11 mouse cellular contexts compared by ENCODE assay signal in the genomic region with DNA sequence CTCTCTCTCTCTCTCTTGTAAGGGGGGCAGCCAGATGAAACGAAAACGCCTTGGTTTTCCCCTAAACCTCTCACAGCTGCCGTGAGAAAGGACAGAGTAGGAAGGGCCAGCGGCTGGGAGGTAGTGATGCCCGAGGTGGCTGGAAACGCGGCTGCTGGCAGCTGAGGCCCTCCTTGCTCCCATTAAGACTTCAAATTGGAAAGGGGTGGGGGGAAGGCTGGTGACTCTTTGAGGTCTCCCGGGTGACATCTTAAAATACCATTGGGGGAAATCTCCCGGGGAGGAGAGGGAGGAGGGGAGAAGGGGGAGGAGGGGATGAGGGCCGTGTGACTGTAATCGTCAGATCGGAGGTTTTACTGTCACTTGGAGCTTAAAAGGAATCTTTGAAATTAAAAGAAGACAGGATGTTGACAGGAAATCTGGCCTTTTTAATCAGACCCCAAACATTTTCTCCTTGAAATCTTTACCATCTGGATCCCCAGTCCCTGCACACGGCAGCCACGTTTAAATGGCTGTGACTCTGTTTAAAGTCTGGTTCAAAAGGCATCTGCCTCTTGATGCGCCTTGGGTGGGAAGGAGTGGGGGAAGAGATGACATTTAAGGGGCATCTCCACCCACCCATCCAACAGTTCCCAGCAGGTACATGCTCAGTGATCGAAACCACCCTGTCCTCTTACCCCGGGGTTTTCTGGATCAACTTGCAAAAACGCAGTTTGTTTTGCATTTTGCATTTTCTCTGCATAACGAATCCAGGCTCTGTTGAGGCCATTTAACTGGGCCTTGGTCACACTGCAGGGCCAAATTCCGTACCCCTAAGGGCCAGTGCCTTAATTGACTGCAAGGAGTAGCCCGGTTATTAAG. TPM values are rescaled to one million over a fixed set of nuclear protein-coding genes. Genes with fewer than 3 reads are reported as not detected.
DNase-seq lines count a peak whose midpoint lies in the region; ATAC-seq and TF ChIP-seq lines count a peak whose summit lies in the region.
"Had no signal": no experiment of that assay in that cellular context is flagged by ENCODE, and none has a peak within 500 bp of the region (broad histone marks: within the 10 kb centered on the region; RNA-seq: fewer than 3 reads in every experiment).

No protein-coding gene starts in this region.

- H3K27me3 ChIP-seq in heart, postnatal 0 days (ENCODE audit: control insufficient read depth, insufficient read depth, low read length), result peaks cover 99% of the 10 kb centered on the region
- peaks cover 95% of the 10 kb centered on the region for H3K27me3 ChIP-seq in embryonic facial prominence, embryonic 12.5 days

- WGBS in heart, postnatal 0 days, result 3% methylated on average over 21 of the region's 21 CpGs
- WGBS in embryonic facial prominence, embryonic 12.5 days, result 2% methylated on average over 21 of the region's 21 CpGs

- no peak overlapping the region for H3K9ac ChIP-seq in heart, postnatal 0 days (replicated peaks; ENCODE audit: low read depth, low read length)
- H3K9ac ChIP-seq in embryonic facial prominence, embryonic 12.5 days, result no peak overlapping the region
- H3K9ac ChIP-seq: neural tube, embryonic 12.5 days had no signal

- no peak overlapping the region for H3K27ac ChIP-seq in heart, postnatal 0 days (ENCODE audit: low read depth)
- H3K27ac ChIP-seq in embryonic facial prominence, embryonic 12.5 days, result no peak overlapping the region
- H3K27ac ChIP-seq: neural tube, embryonic 12.5 days had no signal

- DNase-seq in heart, postnatal 0 days (ENCODE audit: low spot score), result peak; percentile 16
- no peak for DNase-seq in heart, postnatal 14 days
- peak; percentile 85 for DNase-seq in CD4-positive helper T cell, adult 2 months (ENCODE audit: low read depth, low spot score)
- DNase-seq in natural killer cell, adult 2 months (ENCODE audit: low spot score in 2 of 2), result peak; percentile 54 to 57
- no peak for DNase-seq in layer of hippocampus, adult 8-10 months (ENCODE audit: low spot score in 2 of 2)
- no peak for DNase-seq in urinary bladder, postnatal 10 days (ENCODE audit: low spot score)
- no peak for DNase-seq in adrenal gland, adult 2 months

- no peak for ATAC-seq in heart, postnatal 0 days (ENCODE audit: insufficient read depth, low read depth)
- ATAC-seq in embryonic facial prominence, embryonic 12.5 days (ENCODE audit: insufficient number of reproducible peaks, insufficient read depth, low FRiP score, low TSS enrichment), result no peak

- intact Hi-C loops in heart, postnatal 14 days (cut with DNase I), result loop anchor here (5.0 kb wide), 1 partner anchor 207 kb away; no protein-coding TSS in a partner anchor

- peak overlapping the region; percentile 47; the same call in 1 of the 2 replicates for H3K4me3 ChIP-seq in heart, postnatal 0 days (ENCODE audit: low read depth, low read length)
- peak overlapping the region; percentile 41 for H3K4me3 ChIP-seq in embryonic facial prominence, embryonic 12.5 days

- no peak for TF ChIP-seq EP300 in heart, postnatal 0 days (IDR thresholded peaks at IDR 0.05; ENCODE audit: low read depth)

- no peaks in the 10 kb centered on the region for H3K9me3 ChIP-seq in heart, postnatal 0 days (replicated peaks; ENCODE audit: control insufficient read depth, low read length)
- no peaks in the 10 kb centered on the region for H3K9me3 ChIP-seq in embryonic facial prominence, embryonic 12.5 days
- H3K9me3 ChIP-seq: neural tube, embryonic 12.5 days had no signal

- H3K36me3 ChIP-seq in heart, postnatal 0 days (replicated peaks; ENCODE audit: control insufficient read depth, insufficient read depth, low read length), result no peaks in the 10 kb centered on the region
- H3K36me3 ChIP-seq in embryonic facial prominence, embryonic 12.5 days, result no peaks in the 10 kb centered on the region
- H3K36me3 ChIP-seq: neural tube, embryonic 12.5 days had no signal

- H3K4me1 ChIP-seq in heart, postnatal 0 days (ENCODE audit: control insufficient read depth, insufficient read depth), result no peaks in the 10 kb centered on the region
- peaks cover 34% of the 10 kb centered on the region for H3K4me1 ChIP-seq in embryonic facial prominence, embryonic 12.5 days

- TF ChIP-seq CTCF in heart, postnatal 0 days (IDR thresholded peaks at IDR 0.05; ENCODE audit: low read depth), result no peak

- H3K4me2 ChIP-seq in heart, postnatal 0 days (ENCODE audit: low read depth, low read length), result peak overlapping the region; percentile 66; the same call in 1 of the 2 replicates
- H3K4me2 ChIP-seq in embryonic facial prominence, embryonic 12.5 days (replicated peaks), result peak overlapping the region; percentile 59
- H3K4me2 ChIP-seq: neural tube, embryonic 12.5 days had no signal

RNA-seq across cellular contexts. Expression of a gene that starts 33.9 kb away (rescaled TPM):
- total RNA-seq in heart, postnatal 0 days (2014; rRNA removed; ENCODE audit: low replicate concordance), result 0.11 and 0.15 TPM in 2 replicates
- polyA plus RNA-seq in heart, postnatal 0 days (2015; fragmentation: Nextera tagmentation; extraction: Ambion mirVana), result 0.04 and 0.07 TPM in 2 replicates
- total RNA-seq in heart, postnatal 14 days (2021), result 1 to 10 TPM in 1 of 2 experiments, under 1 TPM in 1; 0.72 to 2.4 TPM
- polyA plus RNA-seq in embryonic facial prominence, embryonic 12.5 days (2016; fragmentation: Nextera tagmentation; extraction: Ambion mirVana), result 1.3 TPM in 2 replicates
- under 1 TPM in 2 of 4 experiments, not detected in 2; 0.78 to 0.89 TPM for total RNA-seq in layer of hippocampus, adult 8-10 months (2022)
- 1 to 10 TPM; 3.1 to 4.0 TPM for total RNA-seq in adrenal gland, adult 2 months (2021)
- 3.4 and 4.7 TPM in 2 replicates for polyA plus RNA-seq in adrenal gland, adult 2 months (2012; rRNA removed)
- total RNA-seq: layer of hippocampus, postnatal 10 days had no signal
- polyA plus RNA-seq: cortical plate, adult 2 months had no signal

Comparison
In these comparisons a context has a peak if more than half of its experiments do, and no peak if none do; other contexts are left out.
1. DNase-seq: peak in heart, postnatal 0 days (single experiment), CD4-positive helper T cell, adult 2 months (single experiment) and natural killer cell, adult 2 months (2 of 2); none in heart, postnatal 14 days (0 of 2), layer of hippocampus, adult 8-10 months (0 of 2), urinary bladder, postnatal 10 days (single experiment) and adrenal gland, adult 2 months (single experiment).